Mouse (Mus musculus) cerebellum, postnatal 4 days (tissue): ENCODE measurements at regions not wholly inside any gene's neighbourhood (a gene's known extent, or its start where the extent isn't known, plus 50 kb on each side); places are given as distances from the start of the nearest gene placed in this dataset.

ENCODE experiments used
- DNase-seq, 2 experiments: peaks; one replicate each; pipeline ENCODE4 v3.0.0; 2022; ENCODE audit warnings: low spot score in 2 of 2, mixed read lengths in 1 of 2

GRCm38 (mm10) chr19:37836900-37837299 is 139.3 kb downstream of the Cyp26a1 start:
- no peak for DNase-seq
